12 mouse cellular contexts compared by ENCODE assay signal in the genomic region with DNA sequence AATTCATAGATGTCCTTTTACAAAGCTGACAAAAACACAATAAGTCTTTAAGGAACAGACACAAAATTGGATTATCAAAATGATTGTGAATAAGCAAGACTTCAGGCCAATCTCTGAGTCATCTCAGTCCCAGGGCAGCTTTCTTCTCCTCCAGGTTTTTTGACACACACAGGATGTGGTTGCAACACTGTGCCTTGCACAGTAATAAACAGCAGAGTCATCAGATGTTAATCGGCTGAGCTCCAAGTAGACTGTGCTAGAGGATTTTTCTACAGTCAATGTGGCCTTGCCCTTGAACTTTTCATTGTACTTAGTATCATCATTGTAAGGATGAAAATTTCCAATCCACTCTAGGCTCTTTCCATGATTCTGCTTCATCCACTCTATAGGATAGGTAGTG.
A peak's percentile ranks its signal among the peaks of the same experiment; 100 is the strongest.
DNase-seq lines count a peak whose midpoint lies in the region; ATAC-seq lines count a peak whose summit lies in the region.
"Had no signal": no experiment of that assay in that cellular context is flagged by ENCODE, and none has a peak within 500 bp of the region (broad histone marks: within the 10 kb centered on the region; RNA-seq: fewer than 3 reads in every experiment).

No protein-coding gene starts in this region.

- peak; percentile 77; the same call in 1 of the 2 replicates for ATAC-seq in neutrophil, adult 5-6 weeks (ENCODE audit: extremely low read depth, insufficient number of reproducible peaks, low FRiP score, poor library complexity, severe bottlenecking)

- DNase-seq in 416B (ENCODE audit: low read depth) = peak; percentile 81
- peak; percentile 89 for DNase-seq in CD4-positive helper T cell, adult 2 months (ENCODE audit: low read depth, low spot score)
- peak; percentile 2 for DNase-seq in gonadal fat pad, adult 2 months (ENCODE audit: low read depth)
- DNase-seq in right cerebral cortex, postnatal 10 days (ENCODE audit: low spot score in 2 of 2) = no peak
- DNase-seq in right cerebral cortex, adult 2 months (ENCODE audit: low spot score in 2 of 2) = no peak
- no peak for DNase-seq in kidney, postnatal 4 days
- DNase-seq: cerebellum, postnatal 25 days; gastrocnemius, adult 2 months; kidney, adult 2 months; lung, embryonic 14.5 days; retina, postnatal 1 day had no signal

Comparison
In these comparisons a context has a peak if more than half of its experiments do, and no peak if none do; other contexts are left out.
1. DNase-seq: peak in 416B (single experiment), CD4-positive helper T cell, adult 2 months (single experiment) and gonadal fat pad, adult 2 months (single experiment); none in right cerebral cortex, postnatal 10 days (0 of 2), right cerebral cortex, adult 2 months (0 of 2) and kidney, postnatal 4 days (0 of 2).